Mouse (Mus musculus) splenic B cell, adult 2 months (primary cell): ENCODE measurements around the gene Mpv17l2.

Experiments used
- DNase-seq: peaks from one replicate; pipeline ENCODE4 v3.0.0-alpha.2; 2011; ENCODE audit warnings: low read depth, low spot score
- H3K27me3 ChIP-seq: 2 replicates; pipeline ENCODE4 v1.6.1; 2012; ENCODE audit warnings: mild to moderate bottlenecking, low read length, moderate library complexity, mixed read lengths; ENCODE audit not compliant: control insufficient read depth, poor library complexity, insufficient read depth, severe bottlenecking
- H3K36me3 ChIP-seq: 2 replicates; pipeline ENCODE4 v1.6.1; 2012; ENCODE audit warnings: mild to moderate bottlenecking, low read length, moderate library complexity, mixed read lengths; ENCODE audit not compliant: control insufficient read depth, poor library complexity, insufficient read depth, severe bottlenecking

Gene Mpv17l2

GRCm38 (mm10) chr8:70742981-70743655, 17.6 kb downstream of the Mpv17l2 start:
- Histone ChIP-seq H3K27me3 (no peaks in the 10 kb centered on the region), H3K36me3 (no peaks in the 10 kb centered on the region; the same call in 1 of the 2 replicates)
- no peak for DNase-seq

DNA sequence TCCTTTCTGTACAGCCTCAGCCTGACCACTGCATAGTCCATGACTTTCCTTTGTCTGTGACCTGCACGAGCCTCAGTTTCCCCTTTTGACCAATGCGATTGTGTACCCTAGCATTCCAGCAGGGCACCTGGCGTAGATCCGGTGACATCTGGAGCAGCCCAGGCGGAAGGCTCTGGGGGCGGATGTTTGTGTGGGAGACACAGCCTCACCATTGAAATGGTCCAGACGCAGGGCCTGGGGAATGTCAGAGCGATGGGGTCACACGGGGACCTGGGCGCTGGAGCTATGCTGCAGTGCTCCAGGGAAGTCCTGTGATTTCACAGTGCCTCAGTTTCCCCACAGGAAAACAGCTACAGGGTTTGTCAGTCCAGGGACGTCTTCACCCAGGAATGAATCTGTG, 18.6 kb downstream of the Mpv17l2 start:
- H3K27me3 ChIP-seq, result no peaks in the 10 kb centered on the region
- DNase-seq, result no peak
- H3K36me3 ChIP-seq, result no peaks in the 10 kb centered on the region; the same call in 1 of the 2 replicates

DNA sequence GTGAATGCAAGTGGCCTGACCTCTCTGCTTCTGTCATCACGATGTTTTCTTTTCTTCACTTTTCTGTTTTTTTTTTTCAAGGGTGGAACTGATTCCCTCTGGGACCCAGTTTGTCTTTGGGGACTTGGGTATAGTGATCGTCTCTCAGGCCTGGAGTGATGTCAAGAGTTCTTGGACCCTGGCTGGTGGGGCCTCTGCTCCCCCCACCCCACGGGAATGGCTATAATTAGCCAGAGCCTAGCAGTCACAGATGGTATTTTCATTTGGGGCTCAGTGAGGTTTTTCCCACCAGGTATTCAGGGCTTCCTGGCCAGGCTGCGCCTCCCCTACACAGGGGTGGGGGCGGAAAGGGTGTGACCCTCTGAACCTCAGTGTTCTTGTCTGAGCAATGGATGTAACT, 19.1 kb downstream of the Mpv17l2 start:
- DNase-seq, result no peak

DNA sequence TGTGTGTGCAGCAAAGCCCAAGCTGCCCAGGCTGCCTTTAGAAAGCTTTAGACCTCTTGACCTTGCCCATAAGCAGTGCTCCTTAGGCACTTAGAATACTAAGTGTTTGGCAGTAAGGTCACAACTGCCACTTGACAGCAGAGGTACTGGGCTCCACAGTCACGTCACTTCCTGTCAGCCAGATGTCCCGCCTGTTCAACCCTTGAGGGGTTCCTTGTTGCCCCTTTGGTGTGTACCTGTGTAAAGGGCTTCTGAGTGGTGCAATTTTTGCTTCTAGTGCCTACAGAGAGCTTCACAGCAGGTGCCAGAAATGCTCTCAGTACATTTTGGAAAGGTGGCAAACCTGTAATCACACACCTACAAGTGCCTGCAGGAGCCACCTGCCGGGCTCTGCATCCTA, 22.5 kb downstream of the Mpv17l2 start:
- no peak for DNase-seq
- no peaks in the 10 kb centered on the region for H3K27me3 ChIP-seq
- no peaks in the 10 kb centered on the region for H3K36me3 ChIP-seq

More for the DNA sequence above, 19.1 kb downstream of the Mpv17l2 start:
- Histone ChIP-seq H3K27me3 (no peaks in the 10 kb centered on the region), H3K36me3 (no peaks in the 10 kb centered on the region; the same call in 1 of the 2 replicates)

DNA sequence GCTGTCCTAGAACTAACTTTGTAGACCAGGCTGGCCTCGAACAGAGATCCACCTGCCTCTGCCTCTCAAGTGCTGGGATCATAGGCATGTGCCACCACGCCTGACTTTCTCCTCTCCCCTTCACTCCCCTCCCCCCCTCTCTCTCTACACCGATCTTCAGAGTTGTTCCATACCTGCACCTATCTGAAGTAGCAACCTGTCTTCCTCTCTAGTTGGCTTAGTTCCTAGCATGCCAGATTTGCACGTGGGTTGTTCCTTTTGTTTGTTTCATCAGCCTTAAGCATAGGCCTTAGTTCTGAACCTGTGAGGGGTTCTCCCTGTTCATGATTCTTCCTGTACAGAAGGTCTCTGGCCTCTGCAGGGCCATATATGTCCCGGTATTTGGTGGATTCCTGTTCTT, 23.0 kb downstream of the Mpv17l2 start:
- no peak for DNase-seq
- no peaks in the 10 kb centered on the region for H3K36me3 ChIP-seq
- no peaks in the 10 kb centered on the region for H3K27me3 ChIP-seq

GRCm38 (mm10) chr8:70730956-70731355, 29.8 kb downstream of the Mpv17l2 start:
- no peaks in the 10 kb centered on the region for H3K36me3 ChIP-seq

GRCm38 (mm10) chr8:70729808-70730475, 30.8 kb downstream of the Mpv17l2 start:
- Histone ChIP-seq H3K27me3 (no peaks in the 10 kb centered on the region), H3K36me3 (no peaks in the 10 kb centered on the region)
- peak; percentile 81 for DNase-seq

More at GRCm38 (mm10) chr8:70730956-70731355, 29.8 kb downstream of the Mpv17l2 start:
- peak; percentile 83 for DNase-seq
- no peaks in the 10 kb centered on the region for H3K27me3 ChIP-seq

DNA sequence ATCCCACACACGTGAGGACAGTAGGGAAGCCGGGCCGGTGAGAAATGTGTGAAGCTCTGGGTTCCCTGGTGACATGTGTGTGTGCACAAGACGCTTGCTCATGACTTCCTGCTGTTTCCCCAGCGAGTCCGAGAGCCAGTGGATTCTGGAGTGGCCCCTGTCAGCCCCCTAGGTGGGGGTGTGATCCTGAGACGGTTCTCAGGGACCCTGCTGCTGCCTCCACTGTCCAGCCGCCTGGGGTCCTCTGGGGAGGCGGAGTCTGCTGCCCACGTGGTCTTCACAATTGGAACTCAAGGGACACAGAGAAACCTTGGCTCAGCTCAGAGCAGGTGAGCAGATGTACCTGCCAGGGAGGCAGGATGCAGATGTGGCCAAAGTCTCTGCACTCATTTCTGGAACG, 34.0 kb downstream of the Mpv17l2 start:
- Histone ChIP-seq H3K27me3 (no peaks in the 10 kb centered on the region), H3K36me3 (no peaks in the 10 kb centered on the region)
- DNase-seq, result no peak

- DNase-seq, result no peak
- Histone ChIP-seq H3K36me3 (no peaks in the 10 kb centered on the region), H3K27me3 (no peaks in the 10 kb centered on the region)
These were observed 34.8 kb downstream of the Mpv17l2 start for GRCm38 (mm10) chr8:70725792-70726447.

DNA sequence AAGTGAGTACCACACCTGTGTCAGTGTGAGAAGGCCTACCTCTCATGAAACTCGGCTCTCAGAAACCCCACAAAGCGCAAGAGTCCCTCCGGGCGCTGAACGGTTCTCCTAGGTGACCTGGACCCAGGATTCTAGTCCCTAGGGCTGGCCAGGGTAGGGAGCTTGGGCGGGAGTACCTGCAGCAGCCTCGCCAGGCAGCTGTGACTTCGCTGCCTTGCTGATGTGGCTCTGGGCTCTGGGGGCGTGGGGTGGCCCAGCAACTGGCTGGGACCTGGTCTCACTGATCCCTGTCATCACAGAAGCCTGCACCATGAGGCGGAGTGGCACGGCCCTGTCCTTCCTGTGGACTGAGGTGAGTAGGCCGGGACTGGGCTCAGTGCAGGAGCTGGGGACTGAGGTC, 36.5 kb downstream of the Mpv17l2 start:
- no peak for DNase-seq
- no peaks in the 10 kb centered on the region for H3K36me3 ChIP-seq
- no peaks in the 10 kb centered on the region for H3K27me3 ChIP-seq

GRCm38 (mm10) chr8:70723486-70724210, 37.1 kb downstream of the Mpv17l2 start, which contains the start of gene Pde4c:
Pde4c (plus strand) TSS chr8:70723720.
- H3K27me3 ChIP-seq, result no peaks in the 10 kb centered on the region
- H3K36me3 ChIP-seq, result no peaks in the 10 kb centered on the region
- no peak for DNase-seq

DNA sequence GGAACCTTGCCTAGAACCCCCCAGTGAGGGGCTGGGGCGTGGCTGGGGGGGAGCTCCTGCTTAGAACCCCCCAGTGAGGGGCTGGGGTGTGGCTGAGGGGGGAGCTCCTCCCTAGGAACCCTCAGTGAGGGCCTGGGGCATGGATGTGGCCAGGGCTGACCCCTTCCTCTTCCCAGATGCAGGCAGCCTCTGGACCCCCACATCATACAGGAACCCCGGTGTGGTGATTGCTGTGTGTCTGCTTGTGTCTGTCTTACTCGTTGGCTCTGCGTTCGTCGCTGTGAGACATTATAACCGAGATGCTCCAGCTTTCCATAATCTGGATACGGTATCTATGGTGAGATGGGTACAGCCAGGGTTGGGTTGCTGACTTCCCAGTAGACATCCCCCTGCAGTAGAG, 39.1 kb downstream of the Mpv17l2 start:
- Histone ChIP-seq H3K36me3 (no peaks in the 10 kb centered on the region), H3K27me3 (no peaks in the 10 kb centered on the region)
- no peak for DNase-seq

GRCm38 (mm10) chr8:70720739-70721138, 40.0 kb downstream of the Mpv17l2 start:
- H3K27me3 ChIP-seq, result no peaks in the 10 kb centered on the region
- DNase-seq, result peak; percentile 91
- no peaks in the 10 kb centered on the region for H3K36me3 ChIP-seq

DNA sequence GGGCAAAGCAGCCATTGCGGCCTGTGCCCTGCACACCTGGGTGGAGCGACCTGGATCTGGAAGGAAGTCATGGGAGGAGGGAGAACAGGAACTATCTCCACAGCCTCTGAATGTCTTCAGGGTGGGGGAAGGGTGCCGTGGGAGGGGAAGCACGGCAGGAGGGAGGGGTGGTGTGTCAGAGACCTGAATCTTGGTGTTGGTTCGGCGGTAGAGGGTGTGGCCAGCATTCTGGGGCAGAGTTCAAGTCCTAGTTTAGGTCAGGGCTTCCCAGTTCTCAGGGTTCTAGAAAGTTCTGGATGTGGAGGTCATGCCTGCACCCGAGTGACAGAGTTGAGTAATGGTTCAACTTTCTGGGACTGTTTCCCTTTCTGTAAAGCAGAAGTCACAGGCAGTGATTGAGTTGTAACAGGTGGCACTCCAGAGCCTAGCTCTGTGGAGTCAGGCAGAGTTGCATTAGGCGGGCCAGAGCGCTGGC, 40.9 kb downstream of the Mpv17l2 start:
- Histone ChIP-seq H3K36me3 (no peaks in the 10 kb centered on the region), H3K27me3 (no peaks in the 10 kb centered on the region)
- DNase-seq, result peak; percentile 48
